Mouse (Mus musculus) gastrocnemius, postnatal 14 days (tissue): Measurements from ENCODE around the gene Fut2. TPM values are rescaled to one million over a fixed set of nuclear protein-coding genes. Genes with fewer than 3 reads are reported as not detected.

Source experiments
- DNase-seq: peaks from one replicate; pipeline ENCODE4 v3.0.0; 2021; ENCODE audit warnings: mixed read lengths
- intact Hi-C: fragments of 180-260 bp; cut with DNase I; formaldehyde crosslinking; loops from one replicate; pipeline ENCODE4 v1.15.1; 2025; ENCODE audit warnings: low total_unique reads
- total RNA-seq, 2 experiments: library from RNA; stranded (reverse); gene quantifications; 2 replicates each; pipeline ENCODE4 v1.2.3; 2021

The Fut2 gene
- total RNA-seq, 2 experiments from 2014 or later = 0.58 to 0.66 TPM

DNA sequence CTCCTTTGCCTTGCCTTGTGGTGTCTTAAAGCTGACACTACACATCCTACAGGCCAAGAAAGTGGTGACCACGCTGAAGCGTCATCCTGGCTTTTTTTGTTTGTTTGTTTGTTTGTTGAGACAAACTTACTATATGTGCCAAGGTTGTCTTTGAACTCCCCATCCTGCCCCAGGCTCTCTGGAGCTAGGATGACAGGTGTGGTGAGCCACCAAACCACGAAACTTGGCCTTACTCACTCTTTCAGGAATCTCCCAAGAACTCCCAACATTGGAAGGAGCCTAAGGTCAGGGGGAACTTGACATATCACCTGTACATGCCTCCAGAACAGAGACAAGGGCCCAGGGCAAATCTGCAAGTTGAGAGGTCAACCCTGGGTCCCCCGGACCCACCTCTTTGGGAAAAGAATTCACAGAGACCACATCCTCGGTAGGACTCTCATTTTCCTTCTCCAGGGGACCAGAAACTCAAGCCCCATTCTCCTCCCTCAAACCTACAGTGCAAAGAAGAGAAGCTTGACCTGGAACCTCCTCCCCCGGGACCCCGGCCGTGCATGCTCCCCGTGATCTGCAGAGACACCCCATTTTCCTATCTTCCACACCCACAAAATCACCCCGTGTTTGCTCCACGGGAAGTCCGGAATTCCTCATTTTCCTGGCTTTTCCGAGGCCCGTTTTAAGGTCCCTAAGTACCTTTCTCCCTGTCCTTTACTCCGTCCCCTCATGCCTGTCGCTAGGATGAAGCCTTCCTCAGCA, 23.5 kb downstream of the Fut2 start:
- intact Hi-C loops = no loop called here
- no peak for DNase-seq

DNA sequence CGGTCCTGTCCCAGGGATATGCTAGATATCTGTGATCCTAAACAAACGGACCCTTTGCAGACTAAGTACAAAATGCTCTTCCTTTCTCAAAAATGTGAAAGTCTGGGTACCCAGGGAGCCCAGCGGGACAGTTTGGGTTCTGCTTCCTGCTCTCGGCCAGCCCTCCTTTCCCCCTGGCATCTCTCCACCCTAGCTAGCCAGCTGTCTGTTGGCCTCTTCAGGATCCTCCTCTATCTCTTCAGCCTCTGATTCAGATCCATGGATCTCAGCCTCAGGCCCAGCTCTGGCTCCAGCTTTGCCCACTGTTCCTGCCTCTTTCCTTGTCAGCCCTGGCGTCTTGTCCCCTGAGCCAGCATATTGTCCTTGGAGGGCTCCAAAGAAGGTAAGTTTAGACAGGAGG, 24.1 kb downstream of the Fut2 start:
- intact Hi-C loops = no loop called here
- DNase-seq = peak; percentile 65

DNA sequence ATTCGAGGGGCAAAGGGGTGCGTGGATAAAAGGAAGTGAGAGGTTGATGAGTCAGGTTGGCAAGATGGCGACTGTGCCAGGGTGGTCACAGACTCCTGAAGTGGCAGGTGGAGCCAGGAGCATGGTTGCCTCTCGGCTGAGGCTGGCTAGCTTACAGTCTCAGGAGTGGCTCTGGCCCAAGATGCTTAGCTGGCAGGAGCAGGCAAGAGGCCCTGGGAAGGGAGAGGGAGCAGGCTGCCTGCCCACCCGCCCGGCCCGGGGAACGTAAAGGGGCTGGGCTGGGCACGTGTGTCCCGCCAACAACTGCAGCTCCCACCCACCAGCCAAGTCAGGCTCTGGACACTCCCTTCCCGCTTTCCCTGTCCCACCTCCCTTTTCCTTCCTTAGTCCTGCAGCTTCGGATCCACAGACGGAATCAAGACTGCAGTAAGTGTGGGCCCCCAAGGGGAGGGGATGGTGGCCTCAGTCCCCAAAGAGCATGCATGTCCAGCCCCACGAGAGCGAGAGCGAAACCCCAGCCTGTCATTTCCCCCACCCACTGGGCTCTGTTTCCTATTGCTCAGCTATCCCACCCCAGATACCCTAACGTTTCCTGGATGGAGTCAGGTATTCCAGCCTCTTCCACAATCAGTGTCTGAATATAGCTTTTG, 24.7 kb downstream of the Fut2 start:
- intact Hi-C loops = no loop called here
- DNase-seq = peak; percentile 83

DNA sequence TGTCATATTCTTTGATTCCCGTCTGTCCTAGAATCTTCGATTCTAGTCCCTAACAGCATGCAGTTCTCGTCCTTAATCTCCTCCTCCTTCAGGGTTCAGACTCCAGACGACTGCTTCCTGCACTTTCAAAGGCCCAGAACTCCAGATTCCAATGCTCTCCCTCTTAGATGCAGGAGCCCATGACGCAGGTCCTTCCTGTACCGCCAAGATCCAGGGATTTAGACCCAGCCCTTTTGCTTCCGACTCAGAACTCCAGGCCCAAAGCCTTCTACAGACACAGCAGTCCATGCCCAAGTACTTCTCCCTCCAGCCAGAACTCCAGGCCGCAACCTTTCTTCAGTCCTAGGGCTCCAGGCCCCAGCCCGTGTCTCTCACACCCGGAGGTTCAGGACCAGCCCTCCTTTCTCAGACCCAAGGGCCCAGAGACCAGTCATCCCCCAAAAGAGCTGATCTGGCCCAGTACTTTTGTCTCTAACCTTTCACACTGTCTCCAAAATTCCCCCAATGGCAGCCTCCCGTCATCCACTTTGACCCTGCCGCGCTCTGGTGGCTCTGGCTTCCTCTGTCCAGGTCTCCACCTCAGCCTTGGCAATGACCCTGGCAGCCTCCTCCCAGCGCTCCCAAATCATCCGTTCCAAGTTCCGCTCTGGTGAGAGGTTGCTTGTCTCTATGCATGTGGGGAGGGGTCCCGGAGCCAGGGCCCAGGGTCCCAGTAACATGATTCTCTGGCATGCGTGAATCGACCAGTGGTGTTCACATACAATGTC, 25.8 kb downstream of the Fut2 start:
- DNase-seq = peak; percentile 53
- intact Hi-C loops = no loop called here

DNA sequence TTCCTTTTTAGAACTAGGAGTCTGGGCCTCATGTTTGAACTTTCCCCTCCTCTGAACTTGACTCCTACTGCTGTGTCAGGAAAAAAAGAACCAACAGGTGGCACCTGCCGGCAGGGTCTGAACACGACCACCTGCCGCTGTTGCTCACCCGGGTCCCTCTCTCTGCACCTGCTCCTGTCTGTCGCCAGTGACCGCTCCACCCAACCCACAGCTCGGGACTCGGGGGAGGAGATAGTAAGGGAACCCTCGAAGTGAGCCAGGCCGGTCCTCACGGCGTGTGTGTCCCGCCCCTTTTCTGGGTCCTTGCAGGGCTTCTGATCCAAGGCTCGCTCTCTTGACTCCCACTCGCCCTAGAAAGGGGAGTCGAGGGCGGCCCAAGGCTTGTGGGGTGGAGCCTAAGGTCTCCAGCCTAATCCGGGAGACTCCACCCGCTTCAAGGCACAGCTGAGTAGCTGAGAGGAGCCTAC, 26.6 kb downstream of the Fut2 start, which contains the start of gene Mamstr:
Gene Mamstr (plus strand): TSS at position 417 of the 467 bp plus-strand sequence.
- peak; percentile 89 for DNase-seq
- intact Hi-C loops = no loop called here

DNA sequence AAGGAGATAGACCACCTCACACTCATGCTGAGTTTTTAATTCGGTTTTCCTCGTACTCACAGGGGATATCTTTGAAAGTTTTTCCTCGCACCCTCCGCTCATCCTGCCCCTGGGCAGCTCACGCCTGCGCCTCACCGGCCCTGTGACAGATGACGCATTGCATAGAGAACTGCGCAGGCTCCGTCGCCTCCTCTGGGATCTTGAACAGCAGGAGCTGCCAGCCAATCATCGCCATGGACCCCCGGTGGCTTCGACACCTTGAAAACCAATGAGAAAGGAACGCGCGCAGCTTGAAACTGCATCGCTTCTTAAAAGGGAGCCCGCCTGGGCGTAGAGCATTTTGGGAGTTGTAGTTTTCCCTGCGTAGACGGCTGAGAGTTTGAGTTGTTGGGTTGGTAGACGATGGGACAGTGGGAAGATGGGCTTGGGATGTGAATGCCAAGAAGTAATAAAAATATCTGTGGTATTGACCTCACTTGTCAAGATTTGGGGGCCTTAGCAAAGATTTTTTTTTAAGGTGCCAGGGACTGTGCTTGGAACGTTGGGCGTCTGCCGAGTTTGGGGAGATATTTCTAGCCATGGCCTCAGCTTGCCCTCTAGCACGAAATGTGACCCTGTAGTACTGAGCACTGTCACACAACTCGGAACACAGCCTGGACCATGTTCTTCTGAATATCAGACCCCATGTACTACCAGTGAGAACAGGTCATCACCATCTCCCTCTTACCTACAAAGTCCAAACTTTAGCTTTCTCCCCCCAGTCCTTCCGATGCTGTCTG, 27.4 kb downstream of the Fut2 start:
- DNase-seq = peak; percentile 95
- intact Hi-C loops = no loop called here

DNA sequence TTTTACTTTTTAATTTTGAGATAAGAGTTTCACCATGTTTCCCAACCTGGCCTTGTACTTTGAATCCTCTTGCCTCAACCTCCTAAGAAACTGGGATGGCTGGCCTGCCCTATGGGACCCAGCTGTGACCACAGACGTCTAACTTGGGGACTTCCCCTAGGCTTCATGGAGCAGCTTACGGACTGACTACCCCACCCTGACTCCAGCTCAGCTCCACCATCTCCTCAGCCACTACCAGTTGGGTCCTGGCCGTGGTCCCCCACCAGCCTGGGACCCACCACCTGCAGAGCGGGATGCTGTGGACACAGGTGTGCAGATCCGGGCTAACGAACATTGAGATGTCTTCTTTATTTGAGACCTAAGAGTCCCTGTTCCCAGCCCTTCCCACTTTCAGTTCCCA, 28.5 kb downstream of the Fut2 start:
- DNase-seq = no peak
- intact Hi-C loops = no loop called here

DNA sequence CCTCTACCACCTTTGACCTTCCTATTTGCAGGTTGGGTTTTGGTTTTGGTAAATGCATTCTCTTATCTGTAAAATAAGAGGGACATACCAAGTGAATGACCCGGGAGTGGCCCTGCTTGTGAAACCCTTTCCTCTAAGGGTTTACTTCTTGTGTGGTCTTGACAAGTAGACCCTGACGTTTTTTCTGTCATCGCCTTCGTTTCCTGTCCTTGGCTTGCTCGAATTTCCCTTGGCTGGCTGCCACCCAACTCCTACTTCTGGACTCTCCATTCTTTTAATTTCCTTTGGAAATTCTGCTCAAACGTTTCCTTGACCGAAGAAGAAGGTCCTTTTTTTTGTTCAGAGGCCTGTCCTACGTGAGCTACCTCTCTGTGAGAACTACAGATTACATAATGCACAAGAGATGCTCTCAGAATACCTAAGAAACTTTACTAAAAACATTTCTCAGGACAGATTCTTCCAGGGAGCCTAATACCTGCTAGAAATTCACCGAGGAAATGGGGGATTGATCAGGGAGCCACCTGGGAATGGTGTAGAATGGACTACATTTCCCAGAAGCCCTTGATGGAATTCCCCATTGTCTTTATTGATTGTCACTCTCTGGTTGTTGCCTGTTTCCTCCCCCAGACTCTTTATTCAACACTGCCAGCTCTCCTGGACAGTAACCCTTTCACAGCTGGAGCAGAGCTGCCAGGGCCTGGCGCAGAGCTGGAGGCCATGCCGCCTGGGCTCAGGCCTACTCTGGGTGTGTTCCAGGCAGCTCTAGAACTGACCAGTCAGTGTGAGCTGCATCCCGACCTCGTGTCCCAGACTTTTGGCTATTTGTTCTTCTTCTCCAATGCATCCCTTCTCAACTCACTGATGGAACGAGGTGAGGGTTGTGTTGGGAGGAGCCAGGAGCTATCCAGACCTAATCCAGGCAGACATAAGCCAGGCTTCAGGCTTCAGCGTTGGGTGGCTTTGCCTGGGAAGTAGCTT, 30.2 kb downstream of the Fut2 start:
- peak; percentile 35 for DNase-seq
- intact Hi-C loops = no loop called here

DNA sequence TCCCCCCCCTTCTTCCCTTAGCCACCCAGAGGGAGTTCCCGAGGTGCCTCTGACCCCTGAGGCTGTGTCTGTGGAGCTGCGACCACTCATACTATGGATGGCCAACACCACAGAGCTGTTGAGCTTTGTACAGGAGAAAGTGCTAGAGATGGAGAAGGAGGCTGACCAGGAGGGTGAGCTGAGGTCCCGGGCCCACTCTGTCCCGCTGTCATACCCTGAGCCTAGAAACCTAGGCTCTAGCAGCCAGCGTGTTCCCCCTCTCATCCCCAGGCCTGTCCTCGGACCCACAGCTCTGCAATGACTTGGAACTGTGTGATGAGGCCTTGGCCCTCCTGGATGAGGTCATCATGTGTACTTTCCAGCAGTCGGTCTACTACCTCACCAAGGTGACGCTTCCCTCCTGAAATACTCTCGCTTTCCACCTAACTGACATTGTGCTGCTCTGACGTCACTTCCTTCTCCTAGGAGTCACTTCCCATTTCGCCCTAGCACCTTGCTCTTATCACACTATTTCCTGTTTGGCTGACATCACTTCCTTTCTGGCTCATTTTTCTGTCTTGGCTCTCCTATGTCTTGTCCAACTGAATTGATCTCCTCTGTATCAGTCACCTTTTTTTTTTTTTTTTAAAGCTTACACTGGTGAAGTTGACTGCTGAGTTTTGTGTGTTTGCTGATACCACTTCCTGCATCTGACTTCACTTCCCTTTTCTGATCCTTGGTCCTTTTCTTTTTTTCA, 31.1 kb downstream of the Fut2 start:
- intact Hi-C loops = no loop called here
- DNase-seq = no peak

DNA sequence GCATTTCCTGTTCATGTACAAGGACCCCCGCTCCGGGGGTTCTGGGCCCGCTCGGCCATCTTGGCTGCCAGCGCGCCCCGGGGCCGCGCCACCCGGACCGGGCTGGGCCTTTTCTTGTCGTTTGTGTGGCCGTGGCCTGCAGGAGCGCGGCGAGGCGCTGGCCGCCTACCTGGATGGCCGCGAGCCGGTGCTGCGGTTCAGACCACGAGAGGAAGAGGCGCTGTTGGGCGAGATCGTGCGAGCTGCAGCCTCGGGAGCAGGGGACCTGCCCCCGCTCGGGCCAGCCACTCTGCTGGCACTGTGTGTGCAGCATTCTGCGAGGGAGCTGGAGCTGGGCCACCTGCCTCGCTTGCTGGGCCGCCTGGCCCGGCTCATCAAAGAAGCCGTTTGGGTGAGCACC, 33.7 kb downstream of the Fut2 start:
- intact Hi-C loops = no loop called here
- DNase-seq = peak; percentile 37

DNA sequence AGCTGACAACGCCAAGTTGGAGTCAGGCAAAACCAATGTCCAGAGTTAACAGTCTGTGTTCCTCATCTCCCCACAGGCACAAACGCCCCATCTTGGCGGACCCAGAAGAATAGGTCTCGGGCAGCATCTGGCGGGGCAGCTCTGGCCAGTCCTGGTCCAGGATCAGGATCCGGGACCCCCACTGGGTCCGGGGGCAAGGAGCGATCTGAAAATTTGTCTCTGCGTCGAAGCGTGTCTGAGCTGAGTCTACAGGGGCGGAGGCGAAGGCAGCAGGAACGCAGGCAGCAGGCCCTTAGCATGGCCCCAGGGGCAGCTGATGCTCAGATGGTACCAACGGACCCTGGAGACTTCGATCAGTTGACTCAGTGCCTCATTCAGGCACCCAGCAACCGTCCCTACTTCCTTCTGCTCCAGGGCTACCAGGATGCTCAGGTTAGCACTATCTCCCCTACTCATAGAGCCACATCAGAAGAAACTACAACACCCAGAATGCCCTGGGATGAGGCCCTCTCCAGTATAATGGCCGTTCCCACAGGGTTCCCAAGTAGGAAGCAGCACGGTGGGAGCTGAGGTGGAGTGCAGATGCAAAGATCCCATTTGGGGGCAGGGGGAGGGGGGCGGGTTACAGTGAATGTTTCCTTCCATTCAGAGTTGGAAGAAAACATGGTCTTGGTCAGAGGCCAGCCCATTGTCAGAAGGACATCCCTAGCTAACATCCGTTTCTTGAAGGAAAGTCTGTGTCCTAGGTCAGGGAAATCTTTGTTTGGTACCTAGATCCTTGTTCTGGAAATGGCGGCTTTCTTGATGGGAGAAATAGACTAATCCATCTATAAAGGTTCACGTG, 35.9 kb downstream of the Fut2 start:
- DNase-seq = no peak
- intact Hi-C loops = no loop called here

DNA sequence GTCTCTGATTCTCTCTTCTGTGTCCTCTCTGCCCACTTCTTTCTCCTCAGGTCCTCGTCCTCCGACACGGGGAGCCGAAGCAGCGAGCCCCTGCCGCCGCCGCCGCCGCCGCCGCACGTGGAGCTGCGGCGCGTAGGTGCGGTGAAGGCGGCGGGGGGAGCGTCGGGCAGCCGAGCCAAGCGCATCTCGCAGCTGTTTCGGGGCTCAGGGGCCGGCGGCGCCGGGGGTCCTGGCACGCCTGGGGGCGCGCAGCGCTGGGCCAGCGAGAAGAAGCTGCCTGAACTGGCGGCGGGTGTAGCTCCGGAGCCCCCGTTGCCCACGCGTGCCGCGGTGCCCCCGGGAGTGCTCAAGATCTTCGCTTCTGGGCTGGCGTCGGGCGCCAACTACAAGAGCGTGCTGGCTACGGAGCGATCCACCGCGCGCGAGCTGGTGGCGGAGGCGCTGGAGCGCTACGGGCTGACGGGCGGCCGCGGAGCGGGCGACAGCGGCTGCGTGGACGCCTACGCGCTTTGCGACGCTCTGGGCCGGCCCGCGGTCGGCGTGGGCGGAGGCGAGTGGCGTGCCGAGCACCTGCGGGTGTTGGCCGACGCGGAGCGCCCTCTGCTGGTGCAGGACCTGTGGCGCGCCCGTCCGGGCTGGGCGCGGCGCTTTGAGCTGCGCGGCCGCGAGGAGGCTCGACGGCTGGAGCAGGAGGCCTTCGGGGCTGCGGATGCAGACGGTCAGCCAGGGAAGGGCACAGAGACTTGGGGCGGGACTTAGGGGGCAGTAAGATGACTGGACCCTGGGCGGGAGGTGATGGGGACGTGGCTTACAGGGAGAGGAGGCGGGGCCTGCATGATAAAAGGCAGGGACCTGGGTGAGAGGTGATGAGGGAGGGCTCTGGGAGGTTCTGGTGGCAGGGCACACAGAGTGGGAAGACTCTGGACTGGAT, 37.6 kb downstream of the Fut2 start:
- intact Hi-C loops = no loop called here
- peak; percentile 92 for DNase-seq

DNA sequence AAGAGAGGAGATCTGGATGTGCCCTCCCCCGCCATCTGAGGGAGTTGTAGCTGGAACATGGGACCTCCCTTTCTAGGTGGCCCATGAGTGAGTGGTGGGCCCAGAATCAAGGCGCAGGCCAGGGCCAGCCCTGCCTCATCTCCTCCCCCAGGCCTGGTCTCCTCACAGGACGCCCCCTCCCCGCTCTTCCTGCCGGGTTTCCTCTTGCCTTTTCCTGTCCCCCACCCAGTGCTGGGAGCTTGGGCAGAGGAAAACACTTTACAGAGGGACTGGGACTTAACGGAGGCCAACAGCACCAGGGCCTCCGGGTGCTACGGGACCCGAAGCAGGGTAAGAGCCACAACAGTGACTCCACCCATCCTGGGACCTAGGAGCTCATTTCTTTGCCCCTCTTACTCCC, 38.9 kb downstream of the Fut2 start, which contains the start of gene Rasip1:
Gene Rasip1 (plus strand): TSS at position 228 of the 400 bp plus-strand sequence.
- intact Hi-C loops = no loop called here
- no peak for DNase-seq

DNA sequence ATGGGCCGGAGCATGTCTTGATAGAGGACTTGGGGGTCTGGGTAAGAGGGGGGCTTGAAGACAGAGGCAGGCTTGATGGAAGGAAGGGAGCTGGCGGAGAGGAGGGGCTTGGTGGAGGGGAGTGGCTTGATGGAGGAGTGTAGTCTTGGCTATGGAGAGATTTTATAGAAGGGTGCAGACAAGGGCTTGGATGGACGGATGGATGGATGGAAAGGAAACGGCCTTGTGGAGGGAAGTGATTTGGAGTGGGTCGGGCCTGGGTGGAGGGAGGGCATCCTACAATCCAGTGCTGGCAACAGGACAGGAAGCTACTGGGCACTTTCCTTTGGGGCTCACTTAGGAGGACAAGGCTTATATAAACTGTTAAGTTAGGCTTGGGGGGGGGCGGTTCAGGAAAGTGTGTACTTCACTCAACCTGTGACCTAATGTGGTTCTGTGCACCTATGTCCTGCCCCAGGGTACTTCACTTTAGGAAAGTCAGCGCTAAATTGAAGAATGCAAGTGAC, 39.6 kb downstream of the Fut2 start:
- intact Hi-C loops = no loop called here
- DNase-seq = no peak

DNA sequence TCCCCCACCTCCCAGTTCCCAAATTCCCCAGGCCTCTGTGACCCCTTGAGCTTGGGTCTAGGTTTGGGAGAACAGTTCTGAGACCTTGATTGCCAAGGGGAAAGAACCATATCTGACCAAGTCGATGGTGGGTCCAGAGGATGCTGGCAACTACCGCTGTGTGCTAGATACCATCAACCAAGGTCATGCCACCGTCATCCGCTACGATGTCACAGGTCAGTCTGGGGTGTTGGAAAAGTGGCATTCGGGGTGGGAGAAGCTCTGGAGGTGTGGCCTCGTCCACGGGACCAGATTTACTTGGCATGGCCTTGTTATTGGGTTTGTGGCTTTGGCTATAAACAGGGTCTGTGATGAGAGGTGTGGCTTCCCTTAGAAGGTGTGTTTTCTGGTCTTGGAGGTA, 40.7 kb downstream of the Fut2 start:
- intact Hi-C loops = no loop called here

DNA sequence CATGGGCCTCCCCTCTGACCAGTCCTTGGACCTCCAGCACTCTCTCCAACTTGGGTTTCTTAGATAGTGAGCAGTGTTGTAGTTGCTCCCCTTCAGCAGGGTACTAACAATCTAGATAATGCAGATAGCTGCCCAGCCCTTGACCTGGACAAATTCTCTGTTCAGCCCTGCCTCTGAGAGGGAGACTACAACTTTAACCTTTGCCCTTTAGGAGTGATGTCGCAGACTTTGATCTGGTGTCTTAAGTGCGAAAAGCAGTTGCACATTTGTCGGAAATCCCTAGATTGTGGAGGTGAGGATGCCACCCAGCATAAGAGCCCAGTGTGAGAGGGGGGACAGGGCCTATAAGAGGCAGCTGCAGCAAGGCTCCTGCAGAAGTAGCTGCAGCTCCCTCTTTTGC, 41.5 kb downstream of the Fut2 start:
- intact Hi-C loops = no loop called here
- DNase-seq = no peak

More for the DNA sequence above, 40.7 kb downstream of the Fut2 start:
- DNase-seq = no peak
